Mouse (Mus musculus) left cerebral cortex, adult 11 months (tissue): Measurements from ENCODE around the gene Nufip1.

Experiments used
- DNase-seq: peaks from one replicate; pipeline ENCODE4 v3.0.0; 2022; ENCODE audit warnings: low spot score

Gene Nufip1

GRCm38 (mm10) chr14:76185358-76185757 lies 74.7 kb downstream of the Nufip1 start:
- DNase-seq, result no peak

GRCm38 (mm10) chr14:76186299-76186698 lies 75.6 kb downstream of the Nufip1 start:
- DNase-seq, result no peak
